15 mouse cellular contexts compared by ENCODE assay signal in the genomic region with DNA sequence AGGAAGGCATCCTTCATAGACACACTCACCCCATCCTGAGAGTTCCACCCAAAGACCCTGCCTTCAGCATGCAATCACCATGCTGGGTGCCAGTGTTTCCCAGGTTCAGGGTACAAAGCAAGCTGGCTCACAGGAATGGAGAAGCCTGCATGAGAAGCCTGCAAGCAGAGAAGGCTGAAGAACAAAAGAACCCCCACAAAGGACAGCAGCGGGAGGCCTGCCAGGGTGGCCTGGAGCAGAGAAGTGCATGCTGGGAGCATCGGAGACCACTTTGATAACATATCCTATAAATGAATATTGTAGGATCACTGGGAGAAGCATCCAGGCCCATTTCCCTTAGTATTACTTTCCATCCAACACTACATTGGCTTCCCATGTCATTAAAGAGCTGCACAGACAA.
DNase-seq lines count a peak whose midpoint lies in the region; ATAC-seq lines count a peak whose summit lies in the region.
"Had no signal": no experiment of that assay in that cellular context is flagged by ENCODE, and none has a peak within 500 bp of the region (broad histone marks: within the 10 kb centered on the region; RNA-seq: fewer than 3 reads in every experiment).

No protein-coding gene starts in this region.

- no peaks in the 10 kb centered on the region for H3K36me3 ChIP-seq in midbrain, embryonic 10.5 days
- no peaks in the 10 kb centered on the region for H3K36me3 ChIP-seq in midbrain, embryonic 15.5 days (replicated peaks)
- no peaks in the 10 kb centered on the region for H3K36me3 ChIP-seq in midbrain, embryonic 13.5 days
- H3K36me3 ChIP-seq: limb, embryonic 13.5 days had no signal

- H3K27ac ChIP-seq in midbrain, embryonic 10.5 days (replicated peaks): peak overlapping the region; percentile 84
- no peak overlapping the region for H3K27ac ChIP-seq in midbrain, embryonic 15.5 days
- H3K27ac ChIP-seq in midbrain, embryonic 13.5 days: peak overlapping the region; percentile 60
- H3K27ac ChIP-seq: limb, embryonic 13.5 days; liver, embryonic 14.5 days had no signal

- 17% methylated on average over 2 of the region's 2 CpGs for WGBS in midbrain, embryonic 10.5 days
- 24% methylated on average over 2 of the region's 2 CpGs for WGBS in midbrain, embryonic 15.5 days
- WGBS in midbrain, embryonic 13.5 days: 14% methylated on average over 2 of the region's 2 CpGs

- peaks cover 28% of the 10 kb centered on the region for H3K4me1 ChIP-seq in midbrain, embryonic 10.5 days
- peaks cover 6% of the 10 kb centered on the region for H3K4me1 ChIP-seq in midbrain, embryonic 15.5 days
- H3K4me1 ChIP-seq in midbrain, embryonic 13.5 days (replicated peaks): peaks cover 26% of the 10 kb centered on the region

- no peak for ATAC-seq in midbrain, embryonic 15.5 days (replicated peaks)
- ATAC-seq in midbrain, embryonic 13.5 days: 0 out of 2 replicates have a peak, but pooled peaks have one; percentile 37
- ATAC-seq: lung, postnatal 0 days had no signal

- DNase-seq in embryo, embryonic 9.5 days (ENCODE audit: extremely low spot score): peak; percentile 8
- no peak for DNase-seq in embryo, embryonic 11 days
- peak; percentile 37 for DNase-seq in midbrain, embryonic 10.5 days (ENCODE audit: low spot score)
- peak; percentile 46 for DNase-seq in retina, postnatal 1 day
- no peak for DNase-seq in kidney, adult 9 months
- no peak for DNase-seq in kidney, adult 18-20 months
- DNase-seq: cerebellum, adult 8-10 months; gastrocnemius, postnatal 25 days; kidney, adult 2 months; kidney, postnatal 25 days had no signal

- no peak overlapping the region for H3K4me2 ChIP-seq in midbrain, embryonic 15.5 days
- no peak overlapping the region for H3K4me2 ChIP-seq in midbrain, embryonic 13.5 days (replicated peaks)
- H3K4me2 ChIP-seq: limb, embryonic 13.5 days had no signal

- no peaks in the 10 kb centered on the region for H3K9me3 ChIP-seq in midbrain, embryonic 10.5 days (replicated peaks)
- no peaks in the 10 kb centered on the region for H3K9me3 ChIP-seq in midbrain, embryonic 15.5 days
- no peaks in the 10 kb centered on the region for H3K9me3 ChIP-seq in midbrain, embryonic 13.5 days

- no peaks in the 10 kb centered on the region for H3K27me3 ChIP-seq in midbrain, embryonic 10.5 days (ENCODE audit: low read depth, poor library complexity, severe bottlenecking)
- no peaks in the 10 kb centered on the region for H3K27me3 ChIP-seq in midbrain, embryonic 15.5 days (replicated peaks)
- H3K27me3 ChIP-seq in midbrain, embryonic 13.5 days: no peaks in the 10 kb centered on the region
- H3K27me3 ChIP-seq: limb, embryonic 13.5 days had no signal

- no peak overlapping the region for H3K9ac ChIP-seq in midbrain, embryonic 15.5 days
- no peak overlapping the region for H3K9ac ChIP-seq in midbrain, embryonic 13.5 days (replicated peaks)
- H3K9ac ChIP-seq: limb, embryonic 13.5 days; liver, embryonic 14.5 days had no signal

- H3K4me3 ChIP-seq in midbrain, embryonic 10.5 days: no peak overlapping the region
- H3K4me3 ChIP-seq in midbrain, embryonic 15.5 days: no peak overlapping the region
- no peak overlapping the region for H3K4me3 ChIP-seq in midbrain, embryonic 13.5 days (replicated peaks)
- H3K4me3 ChIP-seq: limb, embryonic 13.5 days had no signal

Comparison
In these comparisons a context has a peak if more than half of its experiments do, and no peak if none do; other contexts are left out.
1. DNase-seq: peak in embryo, embryonic 9.5 days (single experiment), midbrain, embryonic 10.5 days (single experiment) and retina, postnatal 1 day (single experiment); none in embryo, embryonic 11 days (single experiment), kidney, adult 9 months (single experiment) and kidney, adult 18-20 months (single experiment).